Mouse (Mus musculus): ENCODE results near the gene 4931423N10Rik.
"Not testable (repeated sequence)": the region's sequence is repeated elsewhere in the genome, so short reads cannot be mapped to it uniquely, and the experiment has no call there.

4931423N10Rik gene

DNA sequence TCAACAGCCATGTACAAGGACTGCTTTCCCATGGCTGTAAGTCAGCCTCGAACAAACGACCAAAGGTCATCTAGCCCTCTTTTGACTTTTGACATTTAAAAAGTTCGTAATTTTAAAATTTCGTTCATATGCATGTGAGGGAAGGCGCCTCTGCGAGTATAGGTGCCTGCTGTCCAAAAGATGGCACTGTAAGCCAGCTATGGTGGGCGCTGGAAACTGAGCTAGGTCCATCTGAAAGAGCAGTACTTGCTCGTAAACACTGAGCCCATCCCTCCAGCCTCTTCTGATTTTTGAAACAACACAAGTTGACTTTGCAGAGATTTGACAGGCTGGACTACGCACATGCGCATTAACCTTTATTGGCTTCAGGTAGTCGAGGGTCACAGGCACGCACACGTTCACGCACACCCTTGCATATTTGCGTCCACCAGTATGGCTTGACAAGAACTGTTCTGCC is at the start of gene 4931423N10Rik:
Gene 4931423N10Rik (plus strand): TSS at position 407 of the 457 bp plus-strand sequence.
- no peak for DNase-seq (ENCODE audit: low read depth)

DNA sequence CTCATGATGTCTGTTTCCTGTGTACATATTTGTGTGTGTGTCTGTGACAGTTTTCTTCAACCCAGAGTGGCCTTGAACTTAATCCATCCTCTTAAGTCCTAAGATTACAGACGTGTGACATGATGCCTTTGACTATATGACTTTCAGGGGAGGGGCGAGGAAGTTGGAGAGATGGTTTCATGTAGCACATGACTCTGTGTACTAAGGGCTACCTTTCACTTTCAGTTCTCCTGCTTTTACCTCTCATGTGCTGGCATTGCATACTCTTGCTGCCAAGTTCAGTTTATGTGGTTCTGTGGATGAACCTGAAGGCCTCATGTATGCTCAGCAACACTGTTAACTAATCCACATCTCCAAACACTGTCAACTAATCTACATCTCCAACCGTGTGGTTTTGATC is 35.0 kb upstream of the 4931423N10Rik start:
- DNase-seq (ENCODE audit: low read depth), result peak; percentile 15

DNA sequence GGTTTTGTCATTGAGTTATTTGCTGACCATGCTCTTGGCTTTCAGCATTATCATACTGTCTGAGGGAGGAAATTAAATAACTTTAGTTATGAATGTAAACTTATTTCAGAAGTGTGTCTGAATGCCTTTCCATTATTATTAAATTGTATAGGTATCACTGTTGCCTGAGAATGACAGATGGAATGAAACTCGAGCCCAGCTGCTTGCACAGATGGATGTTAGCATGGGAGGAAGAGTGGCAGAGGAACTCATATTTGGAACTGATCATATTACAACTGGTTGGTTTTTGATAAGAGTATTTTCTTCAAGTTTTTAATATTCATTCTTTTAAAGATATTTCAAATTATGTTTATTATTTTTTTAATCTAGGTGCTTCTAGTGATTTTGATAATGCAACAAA is 12.9 kb upstream of the 4931423N10Rik start:
- no peak for DNase-seq (ENCODE audit: low read depth)

DNA sequence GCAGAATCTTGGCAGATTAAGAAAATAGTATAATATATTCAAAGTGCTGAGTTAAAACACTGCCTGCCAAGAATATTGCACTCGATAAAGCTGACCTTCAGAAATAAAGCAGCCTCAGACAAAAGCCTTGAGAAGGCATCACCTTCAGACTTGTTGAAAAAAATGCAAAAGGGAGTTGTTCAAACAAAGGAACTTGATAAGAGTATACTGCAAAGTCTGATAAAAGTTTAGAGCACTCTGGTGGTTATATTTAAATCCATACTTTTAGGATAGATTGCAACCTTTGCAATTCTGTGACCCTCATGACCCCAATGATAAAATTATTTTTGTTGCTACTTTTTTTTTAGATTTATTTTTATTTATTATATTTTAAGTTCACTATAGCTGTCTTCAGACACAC is 6.2 kb upstream of the 4931423N10Rik start:
- no peak for DNase-seq (ENCODE audit: low read depth)

DNA sequence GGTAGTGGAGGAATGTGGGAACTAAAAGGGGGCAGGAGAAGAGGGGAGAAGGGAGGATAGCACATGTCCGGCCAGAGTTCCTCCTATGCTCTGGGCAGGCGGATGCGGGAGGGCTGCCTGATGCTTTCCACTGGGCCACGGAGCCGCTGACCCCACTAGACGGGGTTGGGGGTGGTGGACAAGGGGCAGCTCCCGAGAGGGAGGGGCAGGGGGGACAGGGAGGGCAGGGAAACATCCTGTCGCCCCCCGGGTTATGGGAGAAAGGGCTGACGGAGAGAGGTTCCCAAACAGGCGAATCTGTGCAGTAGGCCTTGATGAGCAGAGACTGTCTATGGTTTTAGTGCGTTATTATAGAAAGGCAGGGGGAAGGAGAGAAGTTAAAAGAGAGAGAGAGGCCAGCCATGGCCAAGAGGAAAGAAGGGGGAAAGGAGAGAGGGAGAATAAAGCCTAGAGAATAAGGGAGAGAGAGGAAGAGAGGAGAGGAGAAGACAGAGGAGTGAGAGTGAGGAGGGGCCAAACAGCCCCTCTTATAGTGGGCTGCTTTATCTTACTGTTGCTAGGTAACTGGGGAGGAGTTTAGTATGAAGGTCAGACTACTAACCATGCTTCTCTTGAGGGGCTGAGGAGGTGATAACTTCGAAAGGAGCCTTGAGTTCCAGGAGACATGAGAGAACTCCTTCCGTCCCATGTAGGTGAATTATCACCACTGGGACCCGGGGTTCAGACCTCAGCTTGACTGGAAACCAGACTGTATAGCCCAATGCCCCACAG is 4.2 kb upstream of the 4931423N10Rik start:
- DNase-seq (ENCODE audit: low read depth), result no peak

DNA sequence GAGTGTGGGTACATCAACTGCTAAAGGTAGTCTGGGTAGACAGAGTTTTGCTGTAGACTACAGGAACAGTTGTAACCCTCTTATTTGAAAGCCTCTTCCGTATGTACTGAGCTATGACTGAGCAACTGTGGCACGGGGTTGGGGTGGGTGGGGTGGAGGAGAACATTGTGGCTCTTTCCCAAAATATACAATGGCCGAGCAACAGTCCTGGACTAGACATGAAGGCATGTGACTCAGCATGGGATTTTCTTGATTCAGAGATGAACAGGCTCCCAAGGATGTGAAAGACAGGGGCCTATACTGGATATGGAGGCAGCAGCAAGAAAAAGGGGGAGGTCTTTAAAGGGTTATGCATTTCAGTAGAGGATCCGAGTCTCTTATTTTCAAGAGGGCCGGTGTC is 6.4 kb downstream of the 4931423N10Rik start:
- no peak for DNase-seq (ENCODE audit: low read depth)

DNA sequence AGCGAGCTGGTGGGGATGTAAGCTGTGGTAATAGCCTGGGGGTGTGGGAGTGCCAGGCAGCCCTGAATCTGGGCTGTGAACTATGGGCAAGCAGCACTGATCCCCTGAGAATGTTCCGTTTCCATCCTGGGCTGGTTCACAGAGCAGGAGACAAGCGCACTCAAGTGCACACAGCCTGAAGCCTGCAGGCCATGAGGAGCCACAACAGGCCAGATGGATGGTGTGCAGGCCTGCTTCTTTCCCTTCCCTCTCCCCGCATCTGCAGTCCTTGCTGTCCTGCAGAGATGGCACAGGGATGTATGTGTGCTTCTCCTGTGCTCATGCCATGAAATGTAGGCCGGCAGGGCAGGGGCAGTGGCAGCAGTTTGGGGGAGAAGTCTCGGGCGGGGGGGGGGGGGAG is 17.9 kb downstream of the 4931423N10Rik start:
- DNase-seq (ENCODE audit: low read depth), result no peak

DNA sequence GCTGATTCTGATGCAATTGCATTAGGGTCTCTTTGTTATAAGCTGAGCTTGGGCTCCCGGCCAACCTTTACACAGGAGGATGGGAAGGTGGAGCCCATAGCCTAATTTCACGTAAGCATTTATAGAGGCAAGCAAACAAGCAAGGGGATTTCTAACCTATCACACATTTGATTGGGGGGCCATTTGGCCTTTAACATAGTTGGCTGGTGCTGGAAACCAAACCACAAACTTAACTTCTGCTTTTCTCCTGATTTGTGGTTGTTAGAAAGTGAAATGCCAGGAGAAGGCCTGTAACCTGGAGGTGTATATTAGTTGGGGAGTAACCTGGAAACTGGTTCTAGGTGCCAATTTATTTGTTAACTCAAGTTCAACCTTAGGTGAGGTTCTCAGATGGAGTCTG is 21.2 kb downstream of the 4931423N10Rik start:
- no peak for DNase-seq (ENCODE audit: low read depth)

DNA sequence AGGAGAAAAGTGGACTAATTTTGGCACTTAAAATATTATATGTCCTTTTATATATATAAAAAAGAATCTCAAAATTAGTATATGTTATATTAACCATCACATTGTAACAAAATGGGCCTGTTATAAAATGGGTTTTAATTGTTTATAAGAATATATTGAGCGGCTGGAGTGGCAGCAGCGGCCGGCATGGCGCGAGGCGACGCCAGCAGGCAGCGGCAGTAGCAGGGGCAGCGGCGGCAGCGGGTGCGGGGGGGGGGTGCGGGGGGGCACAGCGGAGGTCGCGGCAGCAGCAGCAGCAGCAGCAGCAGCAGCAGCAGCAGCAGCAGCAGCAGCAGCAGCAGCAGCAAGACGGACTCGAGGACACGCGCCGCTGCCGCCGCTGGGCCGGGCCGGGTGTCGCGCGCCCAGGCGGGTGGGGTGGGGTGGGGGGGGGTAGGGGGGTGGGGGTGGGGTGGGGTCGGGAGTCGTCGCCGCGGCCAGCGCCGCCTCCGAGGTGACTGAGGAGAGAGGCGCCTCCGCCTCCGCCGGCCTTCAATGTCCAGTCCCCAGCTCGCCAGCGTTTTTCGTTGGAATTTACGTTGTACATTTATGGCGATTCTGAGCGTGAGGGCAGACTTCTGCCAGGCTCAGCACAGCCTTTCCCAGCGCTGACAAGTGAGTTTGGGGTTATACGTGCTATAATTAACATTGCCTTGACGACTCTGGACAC is 26.9 kb downstream of the 4931423N10Rik start:
- no peak for DNase-seq (ENCODE audit: low read depth)

DNA sequence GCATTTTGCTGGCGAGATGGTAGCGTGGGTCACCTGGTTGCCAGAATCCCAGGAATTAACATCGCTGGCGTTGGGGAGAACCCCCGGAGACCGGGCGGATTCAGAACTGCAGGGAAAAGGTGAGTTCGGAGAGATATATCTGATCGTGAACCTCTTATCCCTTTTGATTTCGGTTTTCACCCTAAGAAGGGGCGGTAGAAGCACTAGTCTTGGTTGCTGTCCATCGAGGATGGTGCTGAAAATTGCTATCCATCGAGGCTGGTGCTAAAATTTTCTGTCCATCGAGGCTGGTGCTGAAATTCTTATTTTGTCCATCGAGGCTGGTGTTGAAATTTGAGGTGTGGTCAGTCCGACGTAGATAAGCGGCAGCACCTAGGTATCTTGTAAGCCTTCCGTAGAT is 83.7 kb downstream of the 4931423N10Rik start:
- not testable (repeated sequence) for DNase-seq (ENCODE audit: low read depth)

DNA sequence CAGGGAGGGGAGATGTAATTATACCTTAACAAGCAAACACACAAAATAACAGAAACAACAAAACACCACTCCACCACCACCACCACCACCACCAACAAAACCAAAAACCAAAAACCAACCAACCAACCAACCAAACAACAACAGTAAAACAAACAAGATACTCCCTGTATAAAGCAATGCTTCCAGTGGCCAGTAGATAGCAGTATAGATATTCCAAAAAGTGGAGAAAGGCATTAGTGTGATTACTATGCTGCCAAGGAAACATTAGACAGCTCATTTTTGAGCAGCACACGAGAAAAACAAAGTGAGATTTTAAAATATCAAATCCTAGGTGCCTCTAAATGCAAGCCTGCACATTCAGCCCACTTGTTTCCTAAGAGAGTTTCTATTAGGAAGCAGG is 107.6 kb downstream of the 4931423N10Rik start:
- DNase-seq (ENCODE audit: low read depth), result no peak
